Mouse (Mus musculus) gastrocnemius, adult 2 months (tissue): ENCODE data around the gene Gpr61. TPM values are rescaled to one million over a fixed set of nuclear protein-coding genes. Genes with fewer than 3 reads are reported as not detected.
A peak's percentile ranks its signal among the peaks of the same experiment; 100 is the strongest.

Experiments
- DNase-seq: peaks from one replicate; pipeline ENCODE4 v3.0.0; 2022
- H3K27ac ChIP-seq: fragments of 200-600 bp; 2 replicates; pipeline ENCODE4 v1.8.1; 2022; ENCODE audit warnings: mild to moderate bottlenecking
- H3K4me3 ChIP-seq: fragments of 200-600 bp; 2 replicates; pipeline ENCODE4 v1.8.1; 2022; ENCODE audit warnings: mild to moderate bottlenecking, moderate library complexity
- CTCF ChIP-seq: fragments of 200-600 bp; IDR thresholded peaks from 2 replicates; pipeline ENCODE4 v1.8.1; 2022; ENCODE audit warnings: antibody characterized with exemption, mild to moderate bottlenecking, moderate library complexity
- intact Hi-C: fragments of 180-260 bp; cut with DNase I; formaldehyde crosslinking; loops from one replicate; pipeline ENCODE4 v1.15.1; 2025
- total RNA-seq, 2 experiments: library from RNA; stranded (reverse); gene quantifications; 2 replicates each; pipeline ENCODE4 v1.2.3; 2021

Gene Gpr61
- total RNA-seq, 2 experiments from 2014 or later, result not detected

DNA sequence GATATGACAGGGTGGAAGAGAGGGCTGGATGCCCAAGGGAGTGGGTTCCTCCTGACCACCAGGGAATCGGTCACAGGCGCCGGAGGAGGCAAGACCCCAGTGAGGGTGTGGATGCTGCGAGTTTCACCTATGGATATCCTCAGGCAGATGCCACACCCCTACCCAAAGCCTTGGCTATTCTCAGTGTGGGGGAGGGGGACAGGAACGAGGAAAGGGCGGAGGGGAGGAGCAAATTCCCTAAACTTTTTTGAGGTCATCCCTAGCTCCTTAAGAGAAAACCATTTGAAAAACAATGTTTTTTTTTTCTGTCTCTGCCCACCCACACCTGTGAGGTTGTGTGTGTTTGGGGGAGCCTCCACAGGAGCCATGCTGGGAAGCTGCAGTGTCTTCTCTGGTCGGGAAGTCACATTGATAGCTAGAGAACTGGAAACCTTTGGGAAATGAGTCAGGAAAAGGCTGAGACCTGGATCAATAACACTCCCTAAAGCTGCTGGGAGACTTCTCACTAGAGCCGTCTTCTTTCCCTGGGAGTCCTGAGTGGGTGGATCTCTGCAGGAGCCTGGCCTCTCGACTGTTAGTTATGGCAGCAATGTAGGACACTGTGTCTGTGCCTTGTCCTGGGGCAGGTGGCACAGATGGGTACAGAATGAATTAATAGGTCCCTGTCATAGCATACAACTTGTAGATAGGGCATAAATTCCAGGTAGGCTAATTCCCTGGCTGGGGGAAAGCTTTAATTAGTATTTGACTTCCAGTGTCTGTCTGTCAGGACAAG is 34.2 kb upstream of the Gpr61 start:
- DNase-seq, result no peak
- Histone ChIP-seq H3K4me3 (no peak overlapping the region), H3K27ac (no peak overlapping the region)
- no peak for TF ChIP-seq CTCF
- intact Hi-C loops, result no loop called here

GRCm38 (mm10) chr3:108187111-108187795 is 32.6 kb upstream of the Gpr61 start:
- Histone ChIP-seq H3K4me3 (peak overlapping the region; percentile 77), H3K27ac (peak overlapping the region; percentile 89)
- peak; percentile 52 for DNase-seq
- no peak for TF ChIP-seq CTCF
- intact Hi-C loops, result no loop called here

GRCm38 (mm10) chr3:108186098-108187047 is 31.7 kb upstream of the Gpr61 start, which contains the start of gene Amigo1:
Amigo1 (plus strand) TSS chr3:108186335.
- intact Hi-C loops, result no loop called here
- peak; percentile 80 for DNase-seq
- Histone ChIP-seq H3K4me3 (peak within 1 kb of the TSS; percentile 77), H3K27ac (peak within 1 kb of the TSS; percentile 89)
- TF ChIP-seq CTCF, result no peak

- Histone ChIP-seq H3K27ac (peak overlapping the region; percentile 89), H3K4me3 (peak overlapping the region; percentile 77)
- intact Hi-C loops, result loop anchor here (2.0 kb wide), 1 partner anchor 17 kb away; no protein-coding TSS in a partner anchor
- no peak for TF ChIP-seq CTCF
- DNase-seq, result peak; percentile 10
Measured at GRCm38 (mm10) chr3:108185460-108186097, 30.9 kb upstream of the Gpr61 start.

DNA sequence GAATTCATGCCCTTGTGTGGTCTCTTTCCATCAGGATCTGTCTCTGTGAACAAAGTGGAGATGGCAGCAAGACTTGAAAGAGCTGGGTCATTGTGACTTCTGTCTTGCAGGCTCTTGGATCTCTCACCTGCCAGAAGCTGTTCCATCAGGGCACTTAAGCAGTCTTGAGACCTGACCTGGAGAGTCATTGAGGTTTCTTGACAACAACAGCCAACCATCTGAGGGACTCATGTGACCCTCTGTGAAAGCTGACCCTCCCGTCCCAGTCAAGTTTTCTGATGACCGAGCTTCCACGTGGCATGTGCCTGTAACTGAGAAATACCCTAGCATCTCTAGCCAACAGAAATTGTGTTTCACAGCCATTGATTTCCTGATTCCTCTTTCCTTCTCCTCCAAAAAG is 30.1 kb upstream of the Gpr61 start:
- DNase-seq, result peak; percentile 20
- Histone ChIP-seq H3K27ac (0 out of 2 replicates have a peak overlapping the region, but pooled peaks have one; percentile 89), H3K4me3 (no peak overlapping the region)
- intact Hi-C loops, result loop anchor here (2.0 kb wide), 1 partner anchor 16 kb away; no protein-coding TSS in a partner anchor
- TF ChIP-seq CTCF, result no peak

DNA sequence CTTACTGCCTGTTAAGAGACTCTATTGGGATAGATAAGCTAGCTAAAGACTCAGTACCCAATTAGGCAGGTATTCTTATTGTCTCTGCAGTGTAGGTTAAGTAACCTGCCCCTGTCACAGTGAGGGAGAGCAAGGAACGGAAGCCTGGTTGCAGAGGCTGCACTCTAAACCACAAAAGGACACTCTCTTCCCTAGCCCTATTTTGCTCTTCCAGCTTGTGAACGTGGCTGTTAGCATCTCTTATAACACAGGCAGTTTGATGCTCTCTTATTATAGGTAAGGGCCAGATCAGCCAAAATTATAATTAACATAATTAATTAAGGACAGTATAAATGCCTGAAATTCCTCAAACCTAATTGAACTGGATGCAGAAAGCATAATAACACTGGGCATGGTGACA is 25.8 kb upstream of the Gpr61 start:
- H3K27ac ChIP-seq, result no peak overlapping the region
- TF ChIP-seq CTCF, result no peak
- no peak for DNase-seq
- intact Hi-C loops, result no loop called here
- no peak overlapping the region for H3K4me3 ChIP-seq

DNA sequence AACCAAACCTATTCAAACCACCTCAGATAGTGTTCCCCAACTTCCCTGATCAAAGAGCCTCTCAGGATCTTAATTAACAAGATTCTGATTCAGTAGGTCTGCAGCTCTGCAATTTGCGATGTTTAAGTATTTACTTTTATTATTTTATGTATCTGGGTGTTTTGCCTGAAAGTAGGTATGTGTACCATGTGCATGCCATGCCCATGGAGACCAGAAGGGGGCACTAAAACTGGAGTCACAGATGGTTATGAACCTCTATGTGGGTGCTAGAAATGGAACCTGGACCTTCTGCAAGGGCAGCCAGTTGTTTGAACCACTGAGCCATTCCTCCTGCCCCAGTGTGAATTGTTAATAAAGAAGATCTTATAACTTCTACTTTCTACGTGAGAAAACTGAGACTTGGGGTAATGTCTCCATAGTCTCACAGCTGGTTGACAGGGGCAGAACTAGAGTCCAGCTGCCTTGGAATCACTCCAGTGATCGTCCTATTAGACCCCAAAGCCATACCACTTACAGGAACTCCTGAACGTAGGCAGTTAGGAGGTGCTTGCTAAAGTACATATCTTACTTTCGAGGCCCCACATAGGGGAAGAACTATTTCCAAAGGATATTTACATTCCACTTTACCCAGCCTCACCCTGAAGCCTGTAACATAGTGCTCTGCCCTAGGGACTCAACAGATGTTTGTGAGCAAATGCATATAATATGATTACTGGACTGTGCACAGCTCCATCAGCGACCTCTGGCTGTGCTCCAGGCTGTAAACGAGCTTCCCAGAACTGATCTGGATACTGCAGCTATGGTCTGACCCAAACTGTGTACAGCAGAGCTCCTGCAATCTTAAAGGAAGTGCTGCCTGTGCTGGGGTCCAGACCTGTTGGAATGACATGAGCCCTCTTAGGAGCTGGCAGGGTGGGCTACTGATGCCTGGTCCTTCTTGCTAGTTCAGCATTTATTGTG is 24.4 kb upstream of the Gpr61 start:
- no peak overlapping the region for H3K4me3 ChIP-seq
- TF ChIP-seq CTCF, result peak; percentile 37
- DNase-seq, result peak; percentile 69
- intact Hi-C loops, result no loop called here
- H3K27ac ChIP-seq, result peak overlapping the region; percentile 24

DNA sequence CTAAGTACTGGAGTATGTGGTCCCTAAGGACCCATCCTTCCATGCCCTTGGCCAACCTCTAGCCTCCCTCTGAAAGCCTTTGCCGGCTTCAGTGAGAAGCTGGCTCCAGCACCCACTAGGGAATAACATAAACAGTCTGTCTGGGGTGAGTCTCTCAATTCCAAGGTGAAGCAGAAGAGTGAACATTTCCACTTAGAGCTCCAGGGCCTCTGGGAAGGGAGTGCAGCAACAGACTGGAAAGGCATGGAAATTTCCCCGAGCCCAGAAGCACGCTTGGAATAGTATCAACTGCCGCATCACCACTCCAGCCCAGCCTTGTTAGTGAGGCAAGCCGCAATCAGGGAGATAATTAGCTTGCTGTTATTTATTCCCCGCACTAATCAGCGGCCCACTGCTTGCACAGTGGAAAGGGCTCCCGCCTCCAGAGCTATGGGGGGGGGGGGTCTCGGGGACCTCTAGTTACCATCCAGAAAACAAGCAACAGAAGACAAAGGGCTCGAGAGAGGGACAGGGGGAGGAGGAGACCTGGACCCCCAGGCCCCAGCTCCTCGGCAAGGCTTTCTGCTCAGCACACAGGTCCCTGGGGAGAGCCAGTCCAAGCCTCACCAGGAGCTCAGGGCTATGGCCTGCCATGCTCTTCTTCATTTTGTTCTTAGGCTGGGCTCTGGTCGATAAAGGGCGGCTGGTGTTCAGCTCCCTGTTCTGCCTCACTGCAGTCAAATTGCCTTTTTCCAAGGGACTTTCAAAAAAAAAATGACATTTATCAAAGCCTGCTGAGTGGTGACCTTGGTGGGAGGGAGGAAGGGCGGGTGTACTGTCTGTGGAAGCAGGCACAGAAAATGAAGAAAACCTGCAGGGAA is 20.2 kb upstream of the Gpr61 start:
- Histone ChIP-seq H3K27ac (peak overlapping the region; percentile 61), H3K4me3 (peak overlapping the region; percentile 45)
- no peak for TF ChIP-seq CTCF
- peak; percentile 64 for DNase-seq
- intact Hi-C loops, result no loop called here

DNA sequence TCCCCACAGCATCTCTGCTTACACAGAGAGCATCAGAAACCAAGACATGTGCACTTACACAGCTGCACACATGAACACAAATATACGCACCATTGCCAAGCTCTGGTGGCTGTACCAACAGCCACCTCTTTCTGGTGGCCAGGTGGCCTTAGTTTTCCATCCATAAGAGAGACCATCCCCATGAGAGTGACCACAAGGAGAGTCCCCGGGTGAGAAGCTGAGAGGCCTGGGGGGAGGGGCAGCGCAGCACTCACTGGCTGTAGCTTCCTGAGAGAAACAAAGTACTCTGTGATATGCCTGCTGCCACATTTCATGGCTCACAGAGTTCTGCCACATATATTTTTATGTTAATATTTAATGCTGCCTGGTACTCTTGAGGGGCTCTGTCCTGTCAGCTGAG is 14.5 kb upstream of the Gpr61 start:
- H3K27ac ChIP-seq, result no peak overlapping the region
- no peak for DNase-seq
- TF ChIP-seq CTCF, result no peak
- intact Hi-C loops, result loop anchor here (2.0 to 10.0 kb wide), 2 partner anchors 16 to 86 kb away; partner anchors contain the start of gene Psma5
- no peak overlapping the region for H3K4me3 ChIP-seq

- no peak for TF ChIP-seq CTCF
- intact Hi-C loops, result loop anchor here (10.0 kb wide), 1 partner anchor 87 kb away; the partner anchor contains the start of gene Psma5
- peak; percentile 71 for DNase-seq
Measured at GRCm38 (mm10) chr3:108167499-108167898, 12.8 kb upstream of the Gpr61 start.

More at GRCm38 (mm10) chr3:108167499-108167898, 12.8 kb upstream of the Gpr61 start:
- peak overlapping the region; percentile 93 for H3K27ac ChIP-seq
- H3K4me3 ChIP-seq, result peak overlapping the region; percentile 33
